Mouse (Mus musculus) thymus, postnatal 4 days (tissue): Measurements from ENCODE around the gene Med22.

Experiments
- DNase-seq: peaks from one replicate; pipeline ENCODE4 v3.0.0; 2021

The Med22 gene

GRCm38 (mm10) chr2:26862856-26863255 is 47.6 kb downstream of the Med22 start:
- DNase-seq: no peak
